Mouse (Mus musculus) spleen, adult 2 months (tissue): ENCODE results near the gene Kif3a. TPM values are rescaled to one million over a fixed set of nuclear protein-coding genes. Genes with fewer than 3 reads are reported as not detected.

ENCODE experiments used
- DNase-seq, 2 experiments: peaks; one replicate each; pipeline versions ENCODE4 v3.0.0 to v3.0.0-alpha.2; 2012 to 2021; ENCODE audit warnings: low spot score in 2 of 2, low read depth in 1 of 2
- H3K27ac ChIP-seq: fragments of 200-500 bp; 2 replicates; pipeline ENCODE4 v1.5.1; 2012; ENCODE audit warnings: low read length, inconsistent platforms; ENCODE audit not compliant: insufficient read depth
- H3K27me3 ChIP-seq: fragments of 200-500 bp; 2 replicates; pipeline ENCODE4 v1.6.1; 2012; ENCODE audit warnings: mild to moderate bottlenecking, moderate library complexity, low read length, inconsistent platforms; ENCODE audit not compliant: control insufficient read depth, insufficient read depth
- H3K36me3 ChIP-seq: fragments of 200-500 bp; 2 replicates; pipeline ENCODE4 v1.6.1; 2012; ENCODE audit warnings: mild to moderate bottlenecking, low read length, inconsistent platforms; ENCODE audit not compliant: control insufficient read depth, insufficient read depth
- H3K4me1 ChIP-seq: fragments of 200-500 bp; 2 replicates; pipeline ENCODE4 v1.6.1; 2011; ENCODE audit warnings: inconsistent platforms; ENCODE audit not compliant: control insufficient read depth, insufficient read depth, insufficient read length
- H3K4me3 ChIP-seq: fragments of 200-500 bp; 2 replicates; pipeline ENCODE4 v1.5.1; 2011; ENCODE audit warnings: mild to moderate bottlenecking, inconsistent platforms; ENCODE audit not compliant: insufficient read depth, insufficient read length; ENCODE audit errors: extremely low read depth
- CTCF ChIP-seq: fragments of 200-500 bp; IDR thresholded peaks from 2 replicates; pipeline ENCODE4 v1.5.1; 2011; ENCODE audit warnings: mild to moderate bottlenecking, inconsistent platforms; ENCODE audit not compliant: insufficient read depth, insufficient read length, insufficient replicate concordance; ENCODE audit errors: extremely low read depth
- POLR2A ChIP-seq: fragments of 200-500 bp; IDR thresholded peaks from 2 replicates; pipeline ENCODE4 v1.6.1; 2011; ENCODE audit warnings: low read depth, low read length, inconsistent platforms
- WGBS: fragments of 180-500 bp; shearing (Covaris S2); methylation state at CpG from one replicate; pipeline ENCODE4 v1.1.7; 2018; 5-methylcytosine and 5-hydroxymethylcytosine counted together
- polyA plus RNA-seq: library from polyadenylated mRNA; depleted of rRNA; stranded (reverse); fragments of >200 nt; gene quantifications from 2 replicates; pipeline ENCODE4 v1.2.3, GENCODE M21; 2012; rRNA removed

The Kif3a gene
- polyA plus RNA-seq, 1 experiment: 1.3 TPM

DNA sequence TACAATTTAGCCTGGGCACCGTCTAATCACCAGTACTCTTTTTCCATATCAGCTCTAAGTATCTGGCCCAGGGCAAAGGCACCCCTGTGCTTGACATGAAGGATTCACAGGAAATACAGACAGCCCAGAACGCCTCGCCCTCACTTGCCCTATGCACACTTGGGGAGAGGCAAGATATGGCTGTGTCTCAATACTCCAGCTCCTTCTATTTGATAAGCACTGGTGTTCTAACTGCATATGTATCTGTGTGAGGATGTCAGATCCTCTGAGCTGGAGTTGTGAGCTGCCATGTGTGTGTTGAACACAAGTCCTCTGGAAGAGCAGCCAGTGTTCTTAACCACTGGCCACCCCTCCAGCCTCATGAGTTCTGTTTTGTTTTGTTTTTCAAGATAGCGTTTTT is 84.3 kb downstream of the Kif3a start:
- WGBS: 89% methylated on average over 4 of the region's 4 CpGs
- Histone ChIP-seq H3K36me3 (peaks cover 47% of the 10 kb centered on the region), H3K4me3 (no peak overlapping the region), H3K27ac (no peak overlapping the region), H3K27me3 (no peaks in the 10 kb centered on the region), H3K4me1 (no peaks in the 10 kb centered on the region)
- no peak for TF ChIP-seq POLR2A
- no peak for TF ChIP-seq CTCF
- DNase-seq: no peak

Other genes starting within 250 kb of the Kif3a start
- 3.4 and 4.4 TPM in 2 replicates for gene Zcchc10, start 242.7 kb upstream of the Kif3a start, polyA plus RNA-seq
- gene Aff4, start 216.5 kb upstream of the Kif3a start, polyA plus RNA-seq: 7.9 and 8.9 TPM in 2 replicates
- not detected in 2 replicates for gene Leap2, start 144.2 kb upstream of the Kif3a start, polyA plus RNA-seq
- 157 and 202 TPM in 2 replicates for gene Uqcrq, start 136.5 kb upstream of the Kif3a start, polyA plus RNA-seq
- gene Gdf9, start 136.4 kb upstream of the Kif3a start, polyA plus RNA-seq: 0.32 and 0.40 TPM in 2 replicates
- gene Gm10447, start 110.3 kb upstream of the Kif3a start, polyA plus RNA-seq: 0.04 TPM in 1 of 2 replicates, not detected in the other
- gene Shroom1, start 110.2 kb upstream of the Kif3a start, polyA plus RNA-seq: 0.35 and 0.39 TPM in 2 replicates
- gene Gm9837, start 96.9 kb upstream of the Kif3a start, polyA plus RNA-seq: not detected in 2 replicates
- not detected in 2 replicates for gene Gm9945, start 87.2 kb upstream of the Kif3a start, polyA plus RNA-seq
- gene Sowaha, start 87.1 kb upstream of the Kif3a start, polyA plus RNA-seq: 10.6 and 13.9 TPM in 2 replicates
- gene Sept8, start 48.1 kb upstream of the Kif3a start, polyA plus RNA-seq: 13.9 and 15.3 TPM in 2 replicates
- gene Il4, start 51.3 kb downstream of the Kif3a start, polyA plus RNA-seq: 0.68 TPM in 1 of 2 replicates, not detected in the other
- not detected in 2 replicates for gene Il13, start 67.3 kb downstream of the Kif3a start, polyA plus RNA-seq
- 4.1 and 4.2 TPM in 2 replicates for gene Rad50, start 139.9 kb downstream of the Kif3a start, polyA plus RNA-seq
- gene Il5, start 153.4 kb downstream of the Kif3a start, polyA plus RNA-seq: not detected in 2 replicates
- 111 and 222 TPM in 2 replicates for gene Irf1, start 202.6 kb downstream of the Kif3a start, polyA plus RNA-seq
- gene Gm17334, start 205.8 kb downstream of the Kif3a start, polyA plus RNA-seq: 1.2 TPM in 2 replicates